Mouse (Mus musculus): ENCODE results near the gene Caln1.

DNA sequence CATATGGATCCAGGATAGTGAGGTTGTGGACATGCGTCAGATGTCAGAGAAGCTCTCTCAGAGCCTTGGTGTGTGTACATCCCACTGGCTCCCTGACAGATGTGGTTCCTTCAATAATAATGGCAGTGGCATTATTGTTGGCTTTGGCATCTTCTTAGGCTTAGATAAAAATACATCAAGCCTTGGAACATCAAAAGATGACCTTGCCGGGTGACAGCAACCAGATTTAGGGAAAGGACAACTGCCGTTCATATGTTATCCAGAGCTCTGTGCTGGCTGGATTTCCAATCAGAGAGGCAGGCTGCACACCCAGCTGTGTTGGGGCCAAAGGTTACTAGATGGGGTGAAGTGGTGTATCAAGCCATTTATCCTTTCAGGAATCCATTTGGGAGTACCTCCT is 6.2 kb downstream of the Caln1 start:
- TF ChIP-seq CTCF (IDR thresholded peaks at IDR 0.05; ENCODE audit: low read depth) (no peak), EP300 (IDR thresholded peaks at IDR 0.05; ENCODE audit: low read depth) (no peak)

Measured in liver, embryonic 14.5 days (tissue).